Mouse (Mus musculus): ENCODE data around the gene Ttc28. TPM values are rescaled to one million over a fixed set of nuclear protein-coding genes. Genes with fewer than 3 reads are reported as not detected.

Gene Ttc28
- total and polyA plus RNA-seq, 2 experiments from 2014 or later = 14.5 to 50.4 TPM

DNA sequence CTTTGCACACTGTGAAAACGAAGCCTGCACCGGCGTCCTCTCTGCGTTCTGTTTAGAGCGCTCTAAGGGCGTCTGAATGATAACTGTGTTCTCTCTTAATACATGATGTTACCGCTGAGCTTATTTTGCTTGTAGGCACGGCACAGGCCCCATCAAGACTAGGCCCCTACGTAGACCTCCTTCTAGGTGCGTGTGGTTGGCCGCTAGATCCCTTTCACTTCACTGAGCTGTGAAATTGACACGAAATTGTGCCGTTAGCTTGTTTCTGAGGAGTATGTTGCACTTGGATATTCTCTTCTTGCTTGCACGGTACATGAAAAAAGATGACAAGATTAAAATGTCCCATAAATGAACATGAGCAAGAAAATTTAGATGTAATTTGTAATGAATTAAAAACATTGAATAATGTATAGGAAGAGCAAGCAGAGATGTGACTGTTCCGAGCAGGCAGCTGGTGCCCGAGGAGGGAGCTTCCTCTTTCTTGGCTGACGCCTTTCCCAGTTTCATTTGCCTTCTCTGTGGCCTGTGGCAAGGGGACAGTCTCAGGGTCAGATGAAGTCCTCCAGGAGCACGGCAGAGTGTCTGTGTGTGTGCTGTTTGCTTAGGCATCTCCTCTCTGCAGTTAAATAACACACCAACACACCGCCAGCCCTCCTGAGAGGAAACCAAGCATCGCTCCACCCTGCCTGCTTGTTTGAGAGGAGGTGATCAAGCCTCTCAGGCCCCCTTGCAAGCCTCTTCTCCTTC, 261.7 kb downstream of the Ttc28 start:
- H3K27me3 ChIP-seq (ENCODE audit: insufficient read depth, low read length) = no peaks in the 10 kb centered on the region
- H3K9me3 ChIP-seq (ENCODE audit: low read length) = no peaks in the 10 kb centered on the region
- TF ChIP-seq CTCF (IDR thresholded peaks at IDR 0.05; ENCODE audit: low read depth) = no peak
- no peaks in the 10 kb centered on the region for H3K36me3 ChIP-seq (ENCODE audit: insufficient read depth)
- H3K4me1 ChIP-seq (ENCODE audit: insufficient read depth) = peaks cover 27% of the 10 kb centered on the region
- H3K4me3 ChIP-seq (ENCODE audit: low read depth, low read length) = no peak overlapping the region
- 0 out of 2 replicates have a peak overlapping the region, but pooled peaks have one; percentile 25 for H3K9ac ChIP-seq
- peak; percentile 30; the same call in 1 of the 2 replicates for ATAC-seq
- H3K27ac ChIP-seq (ENCODE audit: low read depth, low read length) = peak overlapping the region; percentile 51
- 42% methylated on average over 20 of the region's 20 CpGs for WGBS
- DNase-seq = no peak
- no peak overlapping the region for H3K4me2 ChIP-seq (ENCODE audit: low read depth)

GRCm38 (mm10) chr5:111142837-111143236, 263.2 kb downstream of the Ttc28 start:
- ATAC-seq = no peak
- Histone ChIP-seq H3K9ac (no peak overlapping the region), H3K36me3 (ENCODE audit: insufficient read depth) (no peaks in the 10 kb centered on the region), H3K4me1 (ENCODE audit: insufficient read depth) (peaks cover 17% of the 10 kb centered on the region), H3K27me3 (ENCODE audit: insufficient read depth, low read length) (no peaks in the 10 kb centered on the region), H3K4me3 (ENCODE audit: low read depth, low read length) (no peak overlapping the region), H3K9me3 (ENCODE audit: low read length) (no peaks in the 10 kb centered on the region), H3K4me2 (ENCODE audit: low read depth) (no peak overlapping the region), H3K27ac (ENCODE audit: low read depth, low read length) (no peak overlapping the region)
- DNase-seq = no peak
- no peak for TF ChIP-seq CTCF (IDR thresholded peaks at IDR 0.05; ENCODE audit: low read depth)
- WGBS = 77% methylated on average over 4 of the region's 4 CpGs

DNA sequence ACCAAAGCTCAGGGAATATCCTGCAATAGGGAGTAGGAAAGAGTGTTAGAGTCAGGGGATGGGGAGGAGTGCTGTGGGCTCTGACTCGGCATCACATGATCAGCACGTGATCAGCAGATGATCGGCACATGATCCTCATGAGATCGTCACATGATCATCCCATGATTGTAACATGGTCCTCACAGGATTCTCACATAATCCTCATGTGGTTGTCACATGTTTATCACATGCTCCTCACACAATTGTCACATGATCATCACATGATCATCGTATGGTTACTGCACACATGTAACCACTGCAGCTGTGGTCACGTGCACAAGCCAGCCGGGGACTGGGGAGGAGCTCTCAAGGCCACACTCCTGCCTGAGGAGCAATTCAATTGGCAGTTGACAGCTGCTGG, 264.8 kb downstream of the Ttc28 start:
- no peak overlapping the region for H3K4me3 ChIP-seq (ENCODE audit: low read depth, low read length)
- no peak for TF ChIP-seq CTCF (IDR thresholded peaks at IDR 0.05; ENCODE audit: low read depth)
- no peak overlapping the region for H3K4me2 ChIP-seq (ENCODE audit: low read depth)
- DNase-seq (no peak), ATAC-seq (0 out of 2 replicates have a peak, but pooled peaks have one; percentile 12)
- WGBS = 86% methylated on average over 7 of the region's 7 CpGs
- H3K4me1 ChIP-seq (ENCODE audit: insufficient read depth) = peaks cover 11% of the 10 kb centered on the region
- H3K27ac ChIP-seq (ENCODE audit: low read depth, low read length) = no peak overlapping the region
- no peaks in the 10 kb centered on the region for H3K9me3 ChIP-seq (ENCODE audit: low read length)
- H3K36me3 ChIP-seq (ENCODE audit: insufficient read depth) = no peaks in the 10 kb centered on the region
- H3K27me3 ChIP-seq (ENCODE audit: insufficient read depth, low read length) = no peaks in the 10 kb centered on the region
- H3K9ac ChIP-seq = no peak overlapping the region

GRCm38 (mm10) chr5:111150581-111150980, 271.0 kb downstream of the Ttc28 start:
- H3K36me3 ChIP-seq (ENCODE audit: insufficient read depth) = no peaks in the 10 kb centered on the region
- no peaks in the 10 kb centered on the region for H3K27me3 ChIP-seq (ENCODE audit: insufficient read depth, low read length)
- H3K4me3 ChIP-seq (ENCODE audit: low read depth, low read length) = no peak overlapping the region
- DNase-seq (no peak), ATAC-seq (no peak)
- H3K4me2 ChIP-seq (ENCODE audit: low read depth) = no peak overlapping the region
- H3K9me3 ChIP-seq (ENCODE audit: low read length) = no peaks in the 10 kb centered on the region
- TF ChIP-seq CTCF (IDR thresholded peaks at IDR 0.05; ENCODE audit: low read depth) = no peak
- H3K9ac ChIP-seq = no peak overlapping the region
- peaks cover 10% of the 10 kb centered on the region; the same call in 1 of the 2 replicates for H3K4me1 ChIP-seq (ENCODE audit: insufficient read depth)
- H3K27ac ChIP-seq (ENCODE audit: low read depth, low read length) = no peak overlapping the region
- 97% methylated on average over 14 of the region's 14 CpGs for WGBS

DNA sequence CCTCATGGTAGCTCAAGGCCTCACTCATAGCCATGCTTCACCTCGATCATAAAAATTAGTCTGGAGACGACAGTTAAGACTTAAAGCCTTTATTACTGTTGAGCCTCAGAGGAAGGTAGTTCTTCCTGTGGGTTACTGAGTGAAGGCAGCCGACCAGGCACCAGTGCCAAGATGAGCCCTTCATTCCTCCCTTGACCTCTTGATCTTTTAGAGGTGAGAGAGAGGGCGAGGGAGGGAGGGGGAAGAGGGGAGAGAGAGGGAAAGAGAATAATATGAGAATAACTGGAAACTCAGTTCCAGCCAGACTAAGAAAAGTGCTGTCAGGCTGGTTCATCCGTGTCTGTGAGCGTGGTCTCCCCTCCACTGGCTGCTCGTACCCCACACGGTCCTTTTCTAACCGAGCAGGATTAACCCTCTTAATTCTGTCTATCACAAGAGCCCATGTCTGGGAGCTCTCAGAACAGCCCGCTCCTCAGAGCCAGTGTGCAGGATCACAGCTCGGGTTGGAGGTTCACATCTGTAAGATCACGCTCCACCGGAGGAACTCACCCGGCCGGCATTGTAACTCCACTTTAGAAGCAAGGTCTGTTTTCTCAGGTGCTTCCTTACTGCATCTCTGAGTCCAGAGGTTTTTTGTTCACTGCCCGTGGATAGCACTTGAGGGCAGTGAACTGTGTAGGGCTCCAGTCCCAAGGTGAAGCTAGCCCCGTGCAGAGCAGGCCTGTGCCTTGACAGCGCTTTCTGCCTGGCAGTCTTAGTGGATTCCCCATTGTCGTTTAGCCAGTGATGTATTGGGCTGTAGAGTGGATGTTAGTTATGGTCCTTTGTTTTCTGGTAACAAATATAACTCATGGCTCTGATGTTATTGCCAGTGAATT, 272.5 kb downstream of the Ttc28 start:
- Histone ChIP-seq H3K4me1 (ENCODE audit: insufficient read depth) (peaks cover 10% of the 10 kb centered on the region; the same call in 1 of the 2 replicates), H3K27me3 (ENCODE audit: insufficient read depth, low read length) (no peaks in the 10 kb centered on the region), H3K4me3 (ENCODE audit: low read depth, low read length) (no peak overlapping the region), H3K9me3 (ENCODE audit: low read length) (no peaks in the 10 kb centered on the region), H3K36me3 (ENCODE audit: insufficient read depth) (no peaks in the 10 kb centered on the region), H3K9ac (no peak overlapping the region), H3K27ac (ENCODE audit: low read depth, low read length) (no peak overlapping the region), H3K4me2 (ENCODE audit: low read depth) (no peak overlapping the region)
- WGBS = 62% methylated on average over 19 of the region's 19 CpGs
- no peak for TF ChIP-seq CTCF (IDR thresholded peaks at IDR 0.05; ENCODE audit: low read depth)
- DNase-seq = no peak
- ATAC-seq = no peak

DNA sequence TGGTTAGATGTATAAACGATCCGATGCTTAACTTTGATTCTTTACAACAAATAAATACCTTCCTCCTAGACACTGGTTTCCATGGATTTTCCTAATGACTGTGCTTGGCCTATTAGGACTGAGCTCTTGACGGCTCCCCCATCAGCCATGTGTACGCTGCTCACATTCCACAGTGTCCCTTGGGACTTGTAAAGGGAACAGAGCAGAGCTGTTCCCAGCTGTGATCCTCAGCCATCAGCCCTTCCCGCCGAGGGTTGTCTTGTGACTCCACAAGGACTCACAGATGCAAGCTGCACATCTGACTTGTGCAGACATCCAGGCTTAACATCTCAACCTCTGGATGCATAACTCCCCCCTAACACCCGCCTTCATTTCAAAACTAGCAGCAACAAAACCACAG, 275.0 kb downstream of the Ttc28 start:
- H3K9me3 ChIP-seq (ENCODE audit: low read length) = no peaks in the 10 kb centered on the region
- H3K4me1 ChIP-seq (ENCODE audit: insufficient read depth) = peaks cover 23% of the 10 kb centered on the region

DNA sequence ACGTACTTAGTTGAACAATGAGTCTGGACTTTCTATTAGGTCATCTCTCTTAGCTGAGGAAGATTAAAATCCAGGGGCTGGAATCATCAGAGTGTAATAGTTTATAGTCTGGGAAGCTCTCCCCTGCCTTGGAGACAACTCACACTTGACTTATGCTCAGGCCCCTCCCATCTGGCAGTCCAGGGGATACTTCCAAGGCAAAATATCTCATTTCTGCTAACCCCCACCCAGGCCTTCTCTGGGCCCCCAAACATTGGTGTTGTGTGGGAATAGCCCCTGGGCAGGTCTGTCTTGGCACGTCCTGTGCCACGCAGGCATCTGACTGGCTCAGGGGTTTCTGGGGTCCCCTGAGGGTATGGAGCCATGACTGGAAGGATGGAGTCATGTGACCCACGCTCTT, 275.7 kb downstream of the Ttc28 start:
- Histone ChIP-seq H3K4me2 (ENCODE audit: low read depth) (no peak overlapping the region), H3K27ac (ENCODE audit: low read depth, low read length) (no peak overlapping the region), H3K9me3 (ENCODE audit: low read length) (no peaks in the 10 kb centered on the region), H3K9ac (no peak overlapping the region), H3K4me1 (ENCODE audit: insufficient read depth) (peaks cover 29% of the 10 kb centered on the region), H3K27me3 (ENCODE audit: insufficient read depth, low read length) (no peaks in the 10 kb centered on the region), H3K4me3 (ENCODE audit: low read depth, low read length) (no peak overlapping the region), H3K36me3 (ENCODE audit: insufficient read depth) (no peaks in the 10 kb centered on the region)
- no peak for TF ChIP-seq CTCF (IDR thresholded peaks at IDR 0.05; ENCODE audit: low read depth)
- ATAC-seq (no peak), DNase-seq (no peak)
- WGBS = 76% methylated on average over 4 of the region's 4 CpGs

More for the DNA sequence above, 275.0 kb downstream of the Ttc28 start:
- H3K27ac ChIP-seq (ENCODE audit: low read depth, low read length) = no peak overlapping the region
- TF ChIP-seq CTCF (IDR thresholded peaks at IDR 0.05; ENCODE audit: low read depth) = no peak
- no peak overlapping the region for H3K9ac ChIP-seq
- DNase-seq (no peak), ATAC-seq (no peak; the same call in 1 of the 2 replicates)
- no peaks in the 10 kb centered on the region for H3K36me3 ChIP-seq (ENCODE audit: insufficient read depth)
- no peak overlapping the region for H3K4me2 ChIP-seq (ENCODE audit: low read depth)
- WGBS = 22% methylated on average over 7 of the region's 7 CpGs
- H3K4me3 ChIP-seq (ENCODE audit: low read depth, low read length) = no peak overlapping the region
- no peaks in the 10 kb centered on the region for H3K27me3 ChIP-seq (ENCODE audit: insufficient read depth, low read length)
